Mouse (Mus musculus) cerebellum, adult 2 months (tissue): Measurements from ENCODE around the gene 9130019O22Rik.

Source experiments
- CTCF ChIP-seq: fragments of 200-500 bp; IDR thresholded peaks from 2 replicates; pipeline ENCODE4 v1.5.1; 2011; ENCODE audit warnings: low read depth, mild to moderate bottlenecking, control low read depth, low read length, moderate library complexity, borderline replicate concordance; ENCODE audit not compliant: insufficient read depth
- POLR2A ChIP-seq: fragments of 200-500 bp; IDR thresholded peaks from 2 replicates; pipeline ENCODE4 v1.6.1; 2011; ENCODE audit warnings: low read length, control low read depth, borderline replicate concordance; ENCODE audit not compliant: insufficient read depth

GRCm38 (mm10) chr7:127421388-127422191 is 34.6 kb upstream of the 9130019O22Rik start, which contains the start of gene Zfp688:
- TF ChIP-seq CTCF (no peak), POLR2A (peak; percentile 86)
